Mouse (Mus musculus) heart, embryonic 10.5 days (tissue): Measurements from ENCODE around the gene Snap47. TPM values are rescaled to one million over a fixed set of nuclear protein-coding genes. Genes with fewer than 3 reads are reported as not detected.
A peak's percentile ranks its signal among the peaks of the same experiment; 100 is the strongest.
"Not testable (repeated sequence)": the region's sequence is repeated elsewhere in the genome, so short reads cannot be mapped to it uniquely, and the experiment has no call there.

Source experiments
- DNase-seq: peaks from one replicate; pipeline ENCODE4 v3.0.0-alpha.2; 2017; ENCODE audit warnings: low spot score
- H3K27ac ChIP-seq: fragments of 300-500 bp; sonication (generic); 2 replicates; pipeline ENCODE4 v1.5.1; 2016; ENCODE audit warnings: mild to moderate bottlenecking
- H3K27me3 ChIP-seq: fragments of 300-500 bp; sonication (generic); 2 replicates; pipeline ENCODE4 v1.6.1; 2016; ENCODE audit warnings: mild to moderate bottlenecking; ENCODE audit not compliant: poor library complexity, insufficient read depth, severe bottlenecking
- H3K36me3 ChIP-seq: fragments of 300-500 bp; sonication (generic); 2 replicates; pipeline ENCODE4 v1.6.1; 2016; ENCODE audit warnings: mild to moderate bottlenecking, moderate library complexity
- H3K4me1 ChIP-seq: fragments of 300-500 bp; sonication (generic); 2 replicates; pipeline ENCODE4 v1.6.1; 2016; ENCODE audit warnings: mild to moderate bottlenecking
- H3K4me3 ChIP-seq: fragments of 300-500 bp; sonication (generic); 2 replicates; pipeline ENCODE4 v1.5.1; 2016; ENCODE audit warnings: mild to moderate bottlenecking, moderate library complexity
- H3K9me3 ChIP-seq: fragments of 300-500 bp; sonication (generic); 2 replicates; pipeline ENCODE4 v1.6.1; 2016; ENCODE audit warnings: mild to moderate bottlenecking, moderate library complexity
- whole genome bisulfite sequencing: fragments of 180-500 bp; shearing (Covaris S2); methylation state at CpG from one replicate; pipeline ENCODE4 v1.1.7; 2016; 5-methylcytosine and 5-hydroxymethylcytosine counted together
- polyA plus RNA-seq: library from polyadenylated mRNA; unstranded; fragments of >200 nt; fragmentation: Nextera tagmentation; extraction: Ambion mirVana; gene quantifications from 2 replicates; pipeline ENCODE4 v1.2.1, GENCODE M21; 2016

The Snap47 gene
- polyA plus RNA-seq, 1 experiment from 2014 or later, result 123 TPM

- Histone ChIP-seq H3K4me3 (no peak overlapping the region), H3K36me3 (no peaks in the 10 kb centered on the region), H3K27me3 (no peaks in the 10 kb centered on the region), H3K9me3 (no peaks in the 10 kb centered on the region), H3K27ac (peak overlapping the region; percentile 48; the same call in 1 of the 2 replicates), H3K4me1 (peaks cover 64% of the 10 kb centered on the region)
- no peak for DNase-seq
- WGBS, result 47% methylated on average over 4 of the region's 4 CpGs
These were observed 63.5 kb downstream of the Snap47 start for GRCm38 (mm10) chr11:59387471-59387870.

GRCm38 (mm10) chr11:59385123-59385522 is 65.9 kb downstream of the Snap47 start:
- Histone ChIP-seq H3K27ac (peak overlapping the region; percentile 82), H3K9me3 (no peaks in the 10 kb centered on the region), H3K4me3 (peak overlapping the region; percentile 9; the same call in 1 of the 2 replicates), H3K27me3 (no peaks in the 10 kb centered on the region), H3K4me1 (peaks cover 54% of the 10 kb centered on the region), H3K36me3 (no peaks in the 10 kb centered on the region)
- 5% methylated on average over 8 of the region's 8 CpGs for WGBS
- DNase-seq, result peak; percentile 86

- H3K9me3 ChIP-seq, result no peaks in the 10 kb centered on the region
- no peaks in the 10 kb centered on the region; the same call in 1 of the 2 replicates for H3K36me3 ChIP-seq
- no peaks in the 10 kb centered on the region for H3K27me3 ChIP-seq
- H3K4me1 ChIP-seq, result peaks cover 50% of the 10 kb centered on the region
- peak overlapping the region; percentile 82 for H3K27ac ChIP-seq
- DNase-seq, result no peak
- 11% methylated on average over 7 of the region's 7 CpGs for whole genome bisulfite sequencing
- 0 out of 2 replicates have a peak overlapping the region, but pooled peaks have one; percentile 9 for H3K4me3 ChIP-seq
These were observed 66.5 kb downstream of the Snap47 start for GRCm38 (mm10) chr11:59384441-59384959.

- DNase-seq, result no peak
- Histone ChIP-seq H3K9me3 (no peaks in the 10 kb centered on the region), H3K36me3 (no peaks in the 10 kb centered on the region; the same call in 1 of the 2 replicates), H3K27ac (no peak overlapping the region), H3K27me3 (no peaks in the 10 kb centered on the region), H3K4me1 (peaks cover 22% of the 10 kb centered on the region), H3K4me3 (no peak overlapping the region)
These were observed 71.4 kb downstream of the Snap47 start for GRCm38 (mm10) chr11:59379547-59379946.

GRCm38 (mm10) chr11:59377999-59378398 is 73.0 kb downstream of the Snap47 start:
- Histone ChIP-seq H3K27me3 (no peaks in the 10 kb centered on the region), H3K27ac (no peak overlapping the region), H3K4me3 (no peak overlapping the region), H3K9me3 (no peaks in the 10 kb centered on the region), H3K36me3 (no peaks in the 10 kb centered on the region; the same call in 1 of the 2 replicates), H3K4me1 (peaks cover 9% of the 10 kb centered on the region)
- 88% methylated on average over 3 of the region's 3 CpGs for WGBS
- DNase-seq, result no peak

GRCm38 (mm10) chr11:59375475-59375874 is 75.5 kb downstream of the Snap47 start, which contains the start of gene Prss38:
Gene Prss38 (minus strand): TSS chr11:59375657.
- peaks cover 5% of the 10 kb centered on the region; the same call in 1 of the 2 replicates for H3K27me3 ChIP-seq
- H3K36me3 ChIP-seq, result no peaks in the 10 kb centered on the region; the same call in 1 of the 2 replicates
- 68% methylated on average over 16 of the region's 16 CpGs for WGBS
- H3K4me3 ChIP-seq, result no peak within 1 kb of the TSS
- no peak for DNase-seq
- H3K9me3 ChIP-seq, result no peaks in the 10 kb centered on the region
- no peak within 1 kb of the TSS for H3K27ac ChIP-seq
- H3K4me1 ChIP-seq, result peaks cover 8% of the 10 kb centered on the region; the same call in 1 of the 2 replicates

- H3K36me3 ChIP-seq, result no peaks in the 10 kb centered on the region
- peaks cover 11% of the 10 kb centered on the region for H3K27me3 ChIP-seq
- no peak for DNase-seq
- H3K27ac ChIP-seq, result no peak overlapping the region
- no peaks in the 10 kb centered on the region for H3K9me3 ChIP-seq
- 72% methylated on average over 11 of the region's 11 CpGs for WGBS
- H3K4me3 ChIP-seq, result no peak overlapping the region
- peaks cover 5% of the 10 kb centered on the region; the same call in 1 of the 2 replicates for H3K4me1 ChIP-seq
These were observed 81.1 kb downstream of the Snap47 start for GRCm38 (mm10) chr11:59369848-59370247.

GRCm38 (mm10) chr11:59367955-59368354 is 83.0 kb downstream of the Snap47 start:
- not testable (repeated sequence) for DNase-seq, H3K27ac ChIP-seq, H3K36me3 ChIP-seq, H3K9me3 ChIP-seq, H3K4me1 ChIP-seq, H3K4me3 ChIP-seq
- 75% methylated on average over 4 of the region's 4 CpGs for WGBS
- H3K27me3 ChIP-seq, result peaks cover 11% of the 10 kb centered on the region

GRCm38 (mm10) chr11:59366633-59367032 is 84.4 kb downstream of the Snap47 start:
- peaks cover 5% of the 10 kb centered on the region for H3K27me3 ChIP-seq
- H3K36me3 ChIP-seq, result no peaks in the 10 kb centered on the region
- no peaks in the 10 kb centered on the region for H3K9me3 ChIP-seq
- peaks cover 6% of the 10 kb centered on the region; the same call in 1 of the 2 replicates for H3K4me1 ChIP-seq
- H3K4me3 ChIP-seq, result no peak overlapping the region
- DNase-seq, result no peak
- no peak overlapping the region for H3K27ac ChIP-seq
- WGBS, result 37% methylated on average over 3 of the region's 3 CpGs

- Histone ChIP-seq H3K9me3 (no peaks in the 10 kb centered on the region), H3K27me3 (peaks cover 5% of the 10 kb centered on the region), H3K4me3 (no peak overlapping the region), H3K36me3 (no peaks in the 10 kb centered on the region), H3K4me1 (peaks cover 6% of the 10 kb centered on the region; the same call in 1 of the 2 replicates), H3K27ac (no peak overlapping the region)
- WGBS, result 80% methylated on average over 3 of the region's 3 CpGs
- DNase-seq, result no peak
These were observed 85.0 kb downstream of the Snap47 start for GRCm38 (mm10) chr11:59366031-59366430.

- DNase-seq, result no peak
- Histone ChIP-seq H3K4me3 (no peak overlapping the region), H3K9me3 (no peaks in the 10 kb centered on the region), H3K27me3 (peaks cover 5% of the 10 kb centered on the region), H3K4me1 (peaks cover 6% of the 10 kb centered on the region; the same call in 1 of the 2 replicates), H3K27ac (0 out of 2 replicates have a peak overlapping the region, but pooled peaks have one; percentile 57), H3K36me3 (no peaks in the 10 kb centered on the region)
- WGBS, result 51% methylated on average over 3 of the region's 3 CpGs
These were observed 86.6 kb downstream of the Snap47 start for GRCm38 (mm10) chr11:59364417-59364816.

GRCm38 (mm10) chr11:59364007-59364406 is 87.0 kb downstream of the Snap47 start:
- Histone ChIP-seq H3K4me1 (peaks cover 6% of the 10 kb centered on the region; the same call in 1 of the 2 replicates), H3K4me3 (no peak overlapping the region), H3K9me3 (no peaks in the 10 kb centered on the region), H3K27me3 (peaks cover 5% of the 10 kb centered on the region), H3K36me3 (no peaks in the 10 kb centered on the region), H3K27ac (no peak overlapping the region)
- WGBS, result 79% methylated on average over 9 of the region's 9 CpGs
- no peak for DNase-seq

- Histone ChIP-seq H3K9me3 (no peaks in the 10 kb centered on the region), H3K27ac (no peak overlapping the region), H3K27me3 (peaks cover 5% of the 10 kb centered on the region), H3K36me3 (0 out of 2 replicates have a peak, but pooled peaks cover 2% of the 10 kb centered on the region), H3K4me3 (no peak overlapping the region), H3K4me1 (peaks cover 6% of the 10 kb centered on the region; the same call in 1 of the 2 replicates)
- no peak for DNase-seq
- 84% methylated on average over 9 of the region's 9 CpGs for WGBS
These were observed 89.7 kb downstream of the Snap47 start for GRCm38 (mm10) chr11:59361291-59361690.
